Mouse (Mus musculus) thymus, postnatal 4 days (tissue): ENCODE data around the gene Mlip.

Source experiments
- DNase-seq: peaks from one replicate; pipeline ENCODE4 v3.0.0; 2021

Gene Mlip

DNA sequence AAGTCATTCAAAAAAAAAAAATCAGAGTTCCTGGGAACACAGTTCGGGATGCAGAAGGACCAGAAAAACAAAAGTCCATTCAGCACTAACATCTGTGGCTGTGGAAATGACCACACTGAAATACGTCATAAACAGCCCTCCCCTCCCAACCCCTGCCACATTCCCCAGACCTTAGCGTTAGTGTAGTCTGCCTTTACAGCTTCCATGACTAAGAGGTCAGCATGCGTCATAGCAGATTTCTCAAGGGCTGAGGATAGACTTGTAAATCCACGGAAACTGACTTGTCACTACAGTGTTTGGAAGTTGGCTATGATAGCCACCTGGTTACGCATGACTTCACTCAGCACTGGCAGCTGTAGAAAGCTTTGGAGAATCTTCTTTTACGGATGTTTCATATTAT is 8.5 kb downstream of the Mlip start:
- DNase-seq: no peak

DNA sequence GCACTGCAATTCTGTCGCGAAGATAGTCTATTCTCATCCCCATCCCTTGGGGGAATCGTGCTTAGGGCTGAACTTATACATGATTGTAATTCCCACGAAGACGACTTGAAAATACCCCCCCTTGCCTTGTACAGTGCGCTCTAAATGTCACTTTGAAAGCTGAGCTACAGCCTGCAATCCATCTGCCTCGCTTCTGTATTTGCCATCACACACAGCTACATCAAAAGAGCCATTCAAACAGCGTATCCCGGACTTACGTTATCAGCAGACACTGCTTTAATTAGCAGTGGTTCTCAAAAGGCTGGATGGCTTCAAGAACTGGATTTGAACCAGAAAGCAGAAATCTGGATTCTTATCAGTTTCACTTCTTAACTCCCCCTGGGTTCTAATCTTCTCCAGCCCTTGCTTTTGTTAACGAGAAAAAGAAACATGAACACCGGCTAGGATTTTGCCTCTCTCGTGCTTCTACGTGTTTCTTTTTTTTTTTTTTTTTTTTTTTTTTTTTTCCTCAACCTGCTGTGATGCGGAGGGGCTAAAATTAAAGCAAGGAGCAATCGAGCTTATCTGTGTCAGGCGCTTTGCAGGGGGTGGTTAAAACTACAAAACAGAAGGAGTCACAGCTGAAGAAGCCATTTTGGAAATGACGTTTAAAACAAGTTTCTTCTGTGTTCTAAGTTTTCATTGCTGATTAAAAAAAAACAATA is 12.5 kb downstream of the Mlip start:
- DNase-seq: no peak

DNA sequence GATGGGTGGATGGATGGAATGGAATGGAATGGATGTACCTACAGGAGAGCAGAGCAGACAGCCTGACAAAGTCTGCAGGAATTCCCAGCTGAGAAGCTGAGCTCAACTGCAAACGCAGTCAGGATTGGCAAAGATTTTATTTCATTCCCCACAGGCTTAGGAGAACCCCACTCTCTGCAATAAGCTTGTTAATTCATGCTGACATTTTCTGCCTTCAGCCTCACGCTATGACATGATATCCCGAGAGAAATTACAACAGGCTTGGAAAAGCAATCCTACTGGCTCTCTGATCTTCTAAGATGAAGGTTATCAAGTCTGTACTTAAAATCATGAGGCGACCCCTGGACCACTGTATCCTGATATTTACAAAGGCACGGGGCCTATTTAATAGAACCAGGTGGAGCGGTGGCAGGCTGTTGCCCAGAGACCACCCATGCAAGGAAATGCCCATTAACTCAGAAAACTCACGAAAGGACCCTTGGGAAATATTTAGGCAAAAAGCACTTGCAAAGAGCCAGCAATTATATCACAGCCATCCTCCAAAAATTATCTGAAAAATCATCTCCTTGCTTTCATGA is 13.1 kb downstream of the Mlip start:
- no peak for DNase-seq

DNA sequence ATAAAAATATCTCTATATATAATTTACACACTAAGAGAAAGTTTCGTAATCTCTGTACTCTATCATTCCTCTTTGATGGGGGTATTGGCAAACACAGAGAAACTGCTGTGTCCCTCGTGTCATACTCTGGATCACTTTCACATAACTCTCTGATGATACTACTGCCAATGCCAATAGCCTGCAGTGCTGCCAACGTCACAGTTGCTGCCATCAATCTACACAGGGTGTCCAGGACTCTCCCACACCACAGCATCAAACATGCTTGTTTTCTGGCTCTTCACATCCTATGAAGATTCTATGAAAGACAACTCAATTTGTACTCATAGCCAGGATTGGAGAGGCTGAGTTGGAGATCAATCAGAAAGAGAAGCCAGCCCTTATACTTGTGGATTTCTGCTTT is 17.4 kb downstream of the Mlip start:
- DNase-seq: no peak

DNA sequence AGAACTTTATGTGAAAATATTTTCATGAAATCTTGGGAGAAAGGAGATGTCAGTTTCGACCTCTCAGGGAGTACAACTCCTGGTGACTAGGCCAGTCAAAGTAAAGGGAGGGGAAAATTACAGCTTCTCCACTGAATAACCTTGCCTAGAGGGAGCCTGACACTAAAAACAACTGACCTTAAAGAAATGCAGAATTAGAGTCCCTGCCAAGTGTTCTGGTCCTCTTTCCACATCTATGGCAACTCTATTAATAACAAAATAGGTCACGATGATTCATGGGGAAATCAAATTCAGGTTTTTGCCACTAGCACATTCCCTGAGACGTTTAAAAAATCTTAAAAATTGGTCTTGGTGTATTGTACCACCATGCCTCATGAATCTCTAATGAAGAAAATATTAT is 34.4 kb downstream of the Mlip start:
- DNase-seq: no peak

DNA sequence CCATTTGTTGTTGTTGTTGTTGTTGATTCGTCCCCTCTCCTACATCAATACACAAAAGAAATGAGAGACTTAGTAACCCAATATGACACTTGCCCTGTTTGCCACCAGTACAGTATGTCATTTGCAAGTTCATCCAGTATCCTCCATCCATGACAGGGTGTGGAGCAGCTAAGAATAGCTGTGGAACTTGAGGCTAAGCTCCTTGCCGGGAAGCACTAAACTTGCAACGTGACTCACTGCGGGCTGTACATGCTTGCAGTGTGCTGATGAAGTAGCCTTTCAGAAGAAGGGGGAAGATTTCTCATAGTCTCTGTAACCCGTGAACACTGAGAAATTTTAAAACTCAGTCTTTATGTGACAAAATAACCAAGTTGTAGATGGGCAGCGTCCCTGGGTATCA is 42.2 kb downstream of the Mlip start:
- DNase-seq: no peak

DNA sequence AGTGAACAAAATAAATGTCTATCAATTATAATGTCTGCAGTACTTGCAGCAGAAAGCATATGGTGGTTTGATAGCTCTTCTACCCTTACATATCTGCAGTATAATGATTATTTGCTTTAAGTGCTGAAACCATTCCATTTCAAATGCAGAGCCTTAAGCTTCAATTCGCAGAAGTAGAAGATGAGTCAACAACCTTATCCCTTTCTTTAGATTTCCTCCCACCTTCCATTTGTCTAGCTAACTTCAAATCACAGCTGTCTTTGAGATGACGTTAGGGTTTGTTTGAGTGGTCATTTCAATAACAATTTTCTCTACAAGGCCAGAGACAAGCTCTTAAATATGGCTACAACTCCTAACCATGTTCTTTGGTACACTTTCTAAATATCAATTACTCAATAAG is 47.4 kb downstream of the Mlip start:
- no peak for DNase-seq

DNA sequence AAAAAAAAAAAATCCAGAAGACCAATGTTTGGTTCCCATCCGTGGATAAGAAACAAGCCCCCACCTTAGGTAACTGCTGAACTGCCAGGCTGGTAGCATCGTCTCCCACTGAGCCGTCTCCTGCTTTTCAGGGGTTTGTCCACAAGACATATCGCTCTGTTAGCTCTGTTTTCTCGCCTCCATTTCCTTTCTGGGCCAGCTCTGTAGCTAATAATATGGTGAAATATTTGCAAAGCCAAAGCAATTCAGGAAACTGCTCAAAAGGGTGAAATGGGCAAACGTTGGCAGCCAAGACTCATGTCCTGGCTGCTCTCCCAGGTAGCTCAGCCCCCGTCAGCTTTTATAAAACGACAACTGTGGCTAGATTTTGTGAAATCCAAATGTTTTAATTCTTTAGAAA is 50.4 kb downstream of the Mlip start:
- DNase-seq: no peak

DNA sequence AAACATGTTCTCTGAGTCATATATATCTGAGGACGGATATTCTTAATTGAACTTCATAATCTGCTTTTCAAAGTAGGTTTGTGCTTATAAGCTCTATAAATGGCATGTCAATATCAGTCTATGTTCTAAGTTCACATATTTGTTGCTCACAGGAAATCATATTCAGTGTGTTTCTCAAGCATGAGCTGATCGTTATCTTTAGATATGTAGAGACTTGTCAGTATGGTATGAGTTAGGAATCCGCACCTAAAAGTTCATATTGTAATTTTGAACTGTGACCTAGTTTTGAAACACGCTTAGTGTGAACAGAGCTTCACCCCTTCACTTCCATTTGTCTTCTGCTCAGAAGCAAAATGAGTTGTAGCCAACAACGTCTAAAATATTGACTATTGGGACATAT is 64.8 kb downstream of the Mlip start:
- DNase-seq: no peak

DNA sequence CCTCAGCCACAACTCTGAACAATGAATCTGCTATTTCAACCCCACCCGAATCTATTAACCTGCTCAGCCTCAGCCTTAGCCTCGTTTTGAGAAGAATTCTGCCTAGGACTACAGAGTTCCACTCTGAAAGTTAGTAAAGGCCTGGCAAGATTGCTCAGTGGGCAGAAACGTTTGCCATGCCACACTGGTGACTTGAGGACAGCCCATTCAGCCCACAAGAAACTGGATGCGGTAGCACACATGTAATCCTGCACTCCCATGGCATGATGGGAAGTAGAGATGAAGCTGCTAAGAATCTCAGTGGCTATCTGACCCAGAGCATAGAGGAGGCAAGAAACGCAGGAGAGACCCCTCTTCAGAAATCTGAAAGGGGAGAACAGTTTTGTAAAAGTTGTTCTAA is 73.4 kb downstream of the Mlip start:
- DNase-seq: no peak

DNA sequence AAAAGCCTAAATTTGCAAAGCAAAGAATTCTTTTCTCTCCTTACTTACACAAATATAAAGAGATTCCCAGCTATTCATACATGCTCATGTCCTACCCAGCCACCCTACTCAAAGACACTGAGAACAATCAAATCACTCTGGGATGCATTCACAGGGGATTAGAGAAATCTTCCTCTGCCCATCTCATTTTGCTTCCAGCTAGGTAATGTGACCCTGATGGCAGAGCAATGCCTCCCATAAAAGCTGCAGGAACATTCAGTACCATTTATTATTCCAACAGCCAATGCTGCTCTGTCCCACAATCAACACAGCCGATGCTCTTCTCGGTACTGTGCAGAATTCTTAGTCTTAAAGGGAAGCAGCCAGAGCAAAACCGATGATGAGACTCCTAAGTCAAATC is 74.7 kb downstream of the Mlip start:
- DNase-seq: no peak

DNA sequence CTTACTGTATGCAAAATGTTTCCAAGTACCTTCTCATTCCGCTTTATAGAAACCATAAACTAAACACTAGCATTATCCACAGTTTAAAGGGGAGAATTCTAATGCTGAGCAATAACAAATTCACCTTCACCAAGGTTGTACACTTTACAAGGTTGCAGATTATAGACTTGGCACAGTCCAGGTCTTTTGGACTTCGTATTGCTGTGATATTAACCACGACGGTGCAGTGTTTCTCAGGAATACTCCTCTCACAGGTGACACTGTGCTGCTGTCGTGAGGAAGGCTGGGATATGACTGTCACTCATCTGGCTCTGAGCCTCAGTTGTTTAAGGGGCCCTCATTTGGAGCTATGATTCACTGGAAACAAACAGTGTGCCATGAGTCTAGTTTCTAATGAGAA is 75.5 kb downstream of the Mlip start:
- DNase-seq: no peak

DNA sequence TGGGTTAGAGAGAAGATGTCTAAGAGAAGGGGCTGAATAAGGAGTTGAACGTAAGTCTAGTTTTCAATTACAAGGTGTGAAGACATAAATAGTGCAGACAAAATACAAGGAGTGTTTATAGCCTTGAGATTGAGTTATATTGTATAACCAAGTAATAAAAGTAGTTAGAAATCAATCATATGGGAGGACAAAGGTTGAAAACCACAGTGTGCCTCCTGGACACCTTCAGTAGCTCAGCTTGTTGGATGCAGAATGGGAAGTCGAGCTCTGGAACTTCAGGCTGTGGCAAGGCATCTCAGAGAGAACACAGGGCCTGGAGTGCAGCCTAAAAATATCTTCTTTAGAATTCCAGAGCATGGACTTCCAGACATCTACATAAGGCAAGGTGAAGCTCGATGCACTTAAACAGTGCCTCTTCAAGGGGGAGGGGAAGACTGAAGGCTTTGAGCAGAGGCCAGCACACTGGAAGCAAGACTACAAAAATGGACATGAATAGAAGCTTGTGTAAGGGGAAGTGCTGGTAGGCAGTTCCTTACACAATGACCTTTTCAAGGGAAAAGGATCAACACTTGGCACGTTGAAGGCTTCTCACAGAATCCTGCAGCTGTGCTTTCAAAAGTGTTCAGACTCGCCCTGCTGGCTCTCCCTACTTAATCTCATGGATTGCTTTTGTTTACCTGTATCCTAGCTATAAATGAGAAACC is 76.2 kb downstream of the Mlip start:
- no peak for DNase-seq

DNA sequence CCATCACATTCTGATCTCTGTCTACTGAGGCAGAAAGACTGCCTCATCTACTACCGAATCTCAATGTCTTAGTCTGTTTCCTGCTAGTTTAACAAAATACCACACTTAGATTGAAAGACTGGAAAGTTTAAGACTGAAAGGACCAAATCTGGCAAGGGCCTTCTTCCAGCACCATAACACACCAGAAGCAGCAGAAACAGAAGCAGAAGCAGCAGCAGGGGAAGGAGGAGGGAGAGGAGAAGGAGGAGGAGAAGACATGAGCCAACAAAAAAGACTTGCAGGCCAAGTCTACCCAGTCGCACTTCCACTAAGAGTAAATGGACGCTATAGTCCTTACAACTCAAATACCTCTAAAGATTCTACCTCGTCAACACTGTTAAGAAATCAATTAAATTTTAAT is 80.0 kb downstream of the Mlip start:
- no peak for DNase-seq

DNA sequence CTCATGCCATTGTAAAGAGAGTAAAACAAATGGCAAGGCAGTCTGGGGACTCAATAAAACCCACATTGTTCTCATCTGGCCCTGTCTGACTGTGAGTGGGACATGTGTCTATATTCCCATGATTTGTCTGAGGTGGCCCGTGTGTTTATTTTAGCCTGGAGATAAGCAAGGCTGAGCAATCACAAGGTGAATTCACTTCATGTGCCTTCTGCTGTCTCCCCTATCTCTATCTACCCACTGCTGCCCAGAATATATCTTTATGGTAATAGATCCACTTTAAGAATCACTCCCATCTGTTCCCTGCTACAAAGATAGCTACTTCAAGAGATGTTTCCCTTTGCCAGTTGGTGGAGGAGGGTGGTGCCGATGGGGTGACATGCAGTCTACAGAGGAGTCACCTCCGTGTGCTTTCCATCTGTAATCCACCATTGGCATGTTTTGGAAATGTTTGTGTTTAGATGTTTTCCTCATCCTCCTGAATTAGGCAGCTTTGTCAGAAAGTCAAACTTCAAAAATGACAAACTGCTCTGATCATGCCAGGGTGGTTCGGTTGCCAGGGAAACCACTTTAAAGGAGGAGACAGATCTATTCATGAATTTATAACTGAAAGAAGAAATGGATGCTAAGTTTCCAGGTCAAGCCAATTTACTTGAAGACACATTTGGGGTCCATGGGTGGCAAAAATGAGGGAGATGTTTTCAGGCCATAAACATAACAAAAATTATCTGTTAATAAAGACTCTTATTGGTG is 87.3 kb downstream of the Mlip start:
- DNase-seq: no peak

DNA sequence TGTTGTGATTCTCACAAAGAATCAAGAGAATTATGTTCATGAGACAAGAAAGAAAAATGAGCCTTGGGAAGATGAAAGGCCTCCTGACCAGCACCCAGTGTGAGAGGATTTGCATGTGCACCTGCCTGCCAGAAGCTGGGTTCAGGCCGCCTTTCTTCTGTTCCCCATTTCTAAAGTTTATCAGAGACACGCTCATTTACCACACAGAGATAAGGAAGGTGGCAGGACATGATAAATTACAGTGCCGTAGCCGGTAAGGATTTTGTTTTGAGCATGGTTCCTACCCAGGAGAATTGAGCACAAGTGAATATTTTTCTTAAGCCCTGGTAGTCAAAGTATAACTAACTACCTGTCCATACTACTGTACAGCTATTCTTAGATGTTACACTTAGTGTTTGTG is 93.7 kb downstream of the Mlip start:
- no peak for DNase-seq

DNA sequence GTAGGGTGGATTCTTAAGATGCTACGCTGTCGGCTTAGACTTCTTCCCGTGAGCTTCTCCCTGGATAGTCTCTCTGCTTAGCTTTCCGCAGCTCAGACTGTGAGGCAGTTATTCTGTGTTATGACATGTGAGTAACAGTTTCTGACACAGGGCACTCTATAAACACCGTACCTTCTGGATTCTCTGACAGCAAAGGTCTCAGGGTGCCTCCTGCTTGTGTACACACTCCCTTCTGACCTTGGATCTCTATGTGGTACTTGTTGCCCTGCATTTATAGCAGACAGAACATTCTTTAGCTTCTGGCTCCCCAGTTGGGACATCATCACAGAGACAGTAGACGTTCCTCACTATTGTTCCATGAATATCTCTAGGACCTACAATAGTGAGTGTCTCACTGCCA is 94.5 kb downstream of the Mlip start:
- DNase-seq: no peak

DNA sequence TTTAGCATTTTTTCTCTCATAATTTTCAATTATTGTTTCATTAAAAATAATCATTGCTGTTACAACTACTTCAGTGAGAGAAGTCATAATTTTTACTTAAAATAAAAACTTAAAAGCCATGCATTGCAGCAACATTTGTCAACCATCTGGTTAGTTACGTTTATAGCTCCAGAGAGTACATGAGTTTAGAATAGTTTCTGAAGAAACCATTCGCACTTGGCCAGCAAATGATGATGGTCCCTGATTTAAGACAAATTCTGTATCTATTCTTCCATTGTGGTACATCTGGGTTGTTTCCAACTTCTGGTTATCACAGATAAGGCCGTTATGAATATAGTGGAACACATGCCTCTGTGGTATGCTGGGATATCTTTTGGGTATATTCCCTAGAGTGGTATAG is 98.3 kb downstream of the Mlip start:
- DNase-seq: no peak

DNA sequence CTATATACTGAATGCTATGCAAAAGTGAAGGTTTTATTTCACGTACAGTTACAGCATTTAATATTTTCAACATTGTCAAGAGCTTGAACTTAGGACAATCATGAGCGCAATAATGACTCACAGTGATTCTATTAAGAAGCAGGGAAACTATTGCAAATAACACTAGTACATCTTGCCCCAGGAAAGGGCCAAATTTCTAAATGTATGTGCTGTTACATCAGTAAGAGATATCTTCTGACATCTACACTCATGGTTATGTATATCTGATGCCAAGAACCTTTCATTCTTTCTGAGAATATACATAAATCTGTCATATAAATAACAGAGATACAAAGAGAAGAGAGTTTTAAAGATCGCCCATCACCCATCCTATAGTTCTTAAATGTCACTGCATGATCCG is 100.0 kb downstream of the Mlip start:
- DNase-seq: no peak

DNA sequence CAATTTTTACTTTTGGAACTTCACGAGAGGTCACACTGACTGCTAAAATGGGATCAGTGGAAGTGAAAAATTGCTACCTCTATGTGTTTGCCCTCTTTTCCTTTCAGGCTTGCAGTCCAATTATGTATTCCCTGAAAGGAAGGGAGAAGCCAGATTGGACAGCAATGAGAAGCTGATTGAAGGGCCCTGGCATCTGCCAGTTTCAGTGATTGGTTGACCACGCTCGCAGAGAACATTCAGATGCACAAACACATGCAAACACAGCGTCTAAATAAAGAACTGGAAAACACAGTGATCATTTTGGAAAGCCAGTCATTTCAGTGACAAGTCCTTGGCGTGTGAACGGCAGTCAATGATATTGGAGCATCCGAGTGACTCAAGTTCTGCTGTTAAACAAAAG is 100.6 kb downstream of the Mlip start:
- DNase-seq: no peak

DNA sequence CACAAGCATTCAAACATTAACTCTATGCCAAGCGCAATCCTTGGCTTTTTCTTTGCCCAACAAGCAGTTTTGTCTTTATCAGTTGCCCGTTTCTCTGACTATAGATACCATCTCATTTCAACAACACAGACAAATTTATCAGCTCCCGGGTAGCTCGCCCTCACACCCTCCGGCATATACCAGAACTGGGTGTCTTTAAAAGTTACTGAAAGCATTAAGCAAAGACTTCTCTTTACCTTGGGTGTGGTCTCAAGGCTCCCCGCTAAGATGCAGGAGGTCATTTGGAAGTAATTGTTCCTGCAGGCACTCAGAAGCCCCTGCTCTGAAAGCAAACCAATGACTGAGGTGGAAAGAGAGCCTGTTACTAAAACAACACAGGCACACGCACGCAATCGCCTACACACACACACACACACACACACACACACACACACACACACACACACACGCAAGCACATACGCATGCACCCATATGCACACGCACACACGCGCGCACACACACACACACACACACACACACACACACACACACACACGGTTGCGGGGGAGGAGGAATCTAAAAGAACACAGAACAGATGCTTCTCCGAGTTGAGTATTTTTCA is 101.2 kb downstream of the Mlip start:
- no peak for DNase-seq

DNA sequence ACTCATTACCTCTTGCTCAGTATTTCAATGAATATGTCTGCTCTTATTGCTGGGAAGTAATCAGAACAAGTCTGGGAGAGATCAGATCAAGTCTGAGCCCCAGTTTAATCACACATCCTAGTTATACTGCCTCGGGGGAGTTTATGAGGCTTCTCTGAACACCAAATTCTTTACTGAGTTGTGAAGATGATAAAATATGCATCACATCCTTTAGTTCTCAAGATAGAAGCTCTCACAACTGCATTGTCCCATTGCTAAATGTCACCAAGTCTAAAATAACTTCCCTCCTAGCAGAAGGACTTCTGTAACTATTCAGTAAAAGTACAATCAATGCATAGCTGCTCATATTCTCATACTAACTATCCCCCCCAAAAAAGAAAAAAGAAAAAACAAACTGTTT is 154.5 kb downstream of the Mlip start:
- DNase-seq: no peak

DNA sequence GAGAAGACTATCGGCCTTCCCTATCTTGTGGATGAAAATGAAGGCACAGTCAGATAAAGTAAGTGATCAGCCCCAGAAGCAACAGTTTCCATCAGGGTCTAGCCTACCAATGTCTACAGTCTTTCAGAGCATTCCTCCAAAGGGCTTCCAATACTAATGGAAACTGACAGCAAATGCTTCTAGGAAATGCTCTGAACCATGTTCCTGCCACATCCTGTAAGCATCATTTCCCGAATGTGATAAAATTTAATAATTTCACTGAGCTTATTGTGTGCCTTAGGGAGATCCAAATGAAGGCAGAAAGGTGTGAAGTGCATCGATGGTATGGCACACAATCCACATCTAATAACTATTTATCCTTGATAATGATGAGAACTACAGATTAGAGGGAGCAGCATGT is 173.3 kb downstream of the Mlip start:
- DNase-seq: no peak

DNA sequence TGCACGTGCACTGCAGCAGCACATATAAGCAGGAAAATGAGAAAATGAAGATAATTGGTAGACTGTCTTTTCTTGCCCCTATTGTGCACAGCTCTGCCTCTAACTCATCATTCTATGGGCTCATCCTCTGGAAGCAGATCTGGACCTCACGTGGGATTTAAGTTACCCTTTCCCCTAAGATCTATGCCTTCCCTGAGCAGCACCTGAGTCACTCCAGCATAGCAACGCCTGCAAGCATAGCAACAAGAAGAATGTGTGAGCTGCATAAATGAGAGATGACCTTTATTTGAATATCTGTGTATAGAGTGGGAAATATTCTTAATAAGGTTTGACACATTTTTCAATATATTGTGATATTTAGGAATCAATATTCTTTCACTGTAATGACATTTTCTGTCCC is 176.9 kb downstream of the Mlip start:
- no peak for DNase-seq
